Mouse (Mus musculus): Measurements from ENCODE around the gene Adh4. TPM values are rescaled to one million over a fixed set of nuclear protein-coding genes. Genes with fewer than 3 reads are reported as not detected.

Gene Adh4
- polyA plus RNA-seq, 1 experiment from 2014 or later = not detected

- no peak overlapping the region for H3K9ac ChIP-seq (ENCODE audit: low read depth, low read length)
- H3K27ac ChIP-seq (ENCODE audit: low read length) = no peak overlapping the region
- no peak overlapping the region for H3K4me3 ChIP-seq (ENCODE audit: low read depth, low read length)
- ATAC-seq = no peak
- no peaks in the 10 kb centered on the region for H3K27me3 ChIP-seq (ENCODE audit: control insufficient read depth, insufficient read depth, low read depth, low read length)
- no peaks in the 10 kb centered on the region for H3K4me1 ChIP-seq (ENCODE audit: control insufficient read depth, insufficient read depth, low read length)
- H3K4me2 ChIP-seq (ENCODE audit: low read length) = no peak overlapping the region
- no peaks in the 10 kb centered on the region for H3K36me3 ChIP-seq (ENCODE audit: control insufficient read depth, insufficient read depth, low read length)
- H3K9me3 ChIP-seq (replicated peaks; ENCODE audit: control insufficient read depth, low read length, poor library complexity, severe bottlenecking) = no peaks in the 10 kb centered on the region
- 88% methylated on average over 6 of the region's 6 CpGs for WGBS
These were observed 15.2 kb downstream of the Adh4 start for GRCm38 (mm10) chr3:138430360-138430976.

GRCm38 (mm10) chr3:138431835-138432234, 16.6 kb downstream of the Adh4 start:
- WGBS = 70% methylated on average over 2 of the region's 2 CpGs
- peak; percentile 58; the same call in 1 of the 2 replicates for ATAC-seq

GRCm38 (mm10) chr3:138438716-138439115, 23.4 kb downstream of the Adh4 start:
- H3K27me3 ChIP-seq (ENCODE audit: control insufficient read depth, insufficient read depth, low read depth, low read length) = no peaks in the 10 kb centered on the region
- no peak overlapping the region for H3K9ac ChIP-seq (ENCODE audit: low read depth, low read length)
- no peak overlapping the region for H3K27ac ChIP-seq (ENCODE audit: low read length)
- H3K4me3 ChIP-seq (ENCODE audit: low read depth, low read length) = no peak overlapping the region
- 92% methylated on average over 3 of the region's 3 CpGs for WGBS
- H3K4me1 ChIP-seq (ENCODE audit: control insufficient read depth, insufficient read depth, low read length) = peaks cover 4% of the 10 kb centered on the region
- no peaks in the 10 kb centered on the region for H3K9me3 ChIP-seq (replicated peaks; ENCODE audit: control insufficient read depth, low read length, poor library complexity, severe bottlenecking)
- H3K4me2 ChIP-seq (ENCODE audit: low read length) = no peak overlapping the region
- no peak for ATAC-seq
- no peaks in the 10 kb centered on the region for H3K36me3 ChIP-seq (ENCODE audit: control insufficient read depth, insufficient read depth, low read length)

More at GRCm38 (mm10) chr3:138431835-138432234, 16.6 kb downstream of the Adh4 start:
- Histone ChIP-seq H3K36me3 (ENCODE audit: control insufficient read depth, insufficient read depth, low read length) (no peaks in the 10 kb centered on the region), H3K4me2 (ENCODE audit: low read length) (no peak overlapping the region), H3K4me3 (ENCODE audit: low read depth, low read length) (no peak overlapping the region), H3K4me1 (ENCODE audit: control insufficient read depth, insufficient read depth, low read length) (no peaks in the 10 kb centered on the region), H3K27ac (ENCODE audit: low read length) (no peak overlapping the region), H3K27me3 (ENCODE audit: control insufficient read depth, insufficient read depth, low read depth, low read length) (no peaks in the 10 kb centered on the region), H3K9ac (ENCODE audit: low read depth, low read length) (no peak overlapping the region), H3K9me3 (replicated peaks; ENCODE audit: control insufficient read depth, low read length, poor library complexity, severe bottlenecking) (no peaks in the 10 kb centered on the region)

- Histone ChIP-seq H3K27me3 (ENCODE audit: control insufficient read depth, insufficient read depth, low read depth, low read length) (no peaks in the 10 kb centered on the region), H3K9ac (ENCODE audit: low read depth, low read length) (peak overlapping the region; percentile 67), H3K4me1 (ENCODE audit: control insufficient read depth, insufficient read depth, low read length) (peaks cover 13% of the 10 kb centered on the region), H3K27ac (ENCODE audit: low read length) (peak overlapping the region; percentile 41; the same call in 1 of the 2 replicates), H3K4me3 (ENCODE audit: low read depth, low read length) (peak overlapping the region; percentile 59), H3K4me2 (ENCODE audit: low read length) (peak overlapping the region; percentile 92), H3K9me3 (replicated peaks; ENCODE audit: control insufficient read depth, low read length, poor library complexity, severe bottlenecking) (no peaks in the 10 kb centered on the region), H3K36me3 (ENCODE audit: control insufficient read depth, insufficient read depth, low read length) (peaks cover 3% of the 10 kb centered on the region; the same call in 1 of the 2 replicates)
- 1% methylated on average over 9 of the region's 9 CpGs for WGBS
- peak; percentile 5; the same call in 1 of the 2 replicates for ATAC-seq
These were observed 26.9 kb downstream of the Adh4 start for GRCm38 (mm10) chr3:138442203-138442602.

GRCm38 (mm10) chr3:138442612-138443464, 27.6 kb downstream of the Adh4 start, which contains the start of gene Adh5:
TSS of gene Adh5 (plus strand) at chr3:138443093.
- Histone ChIP-seq H3K4me2 (ENCODE audit: low read length) (peak within 1 kb of the TSS; percentile 92), H3K4me3 (ENCODE audit: low read depth, low read length) (peak within 1 kb of the TSS; percentile 59), H3K27ac (ENCODE audit: low read length) (peak within 1 kb of the TSS; percentile 77), H3K27me3 (ENCODE audit: control insufficient read depth, insufficient read depth, low read depth, low read length) (no peaks in the 10 kb centered on the region), H3K9me3 (replicated peaks; ENCODE audit: control insufficient read depth, low read length, poor library complexity, severe bottlenecking) (no peaks in the 10 kb centered on the region), H3K36me3 (ENCODE audit: control insufficient read depth, insufficient read depth, low read length) (peaks cover 5% of the 10 kb centered on the region; the same call in 1 of the 2 replicates), H3K9ac (ENCODE audit: low read depth, low read length) (peak within 1 kb of the TSS; percentile 75), H3K4me1 (ENCODE audit: control insufficient read depth, insufficient read depth, low read length) (peaks cover 13% of the 10 kb centered on the region)
- peak; percentile 99 for ATAC-seq
- WGBS = under 1% methylated on average over 86 of the region's 86 CpGs

GRCm38 (mm10) chr3:138443465-138443771, 28.2 kb downstream of the Adh4 start:
- Histone ChIP-seq H3K4me1 (ENCODE audit: control insufficient read depth, insufficient read depth, low read length) (peaks cover 13% of the 10 kb centered on the region), H3K9ac (ENCODE audit: low read depth, low read length) (peak overlapping the region; percentile 75), H3K27ac (ENCODE audit: low read length) (peak overlapping the region; percentile 77), H3K36me3 (ENCODE audit: control insufficient read depth, insufficient read depth, low read length) (peaks cover 9% of the 10 kb centered on the region; the same call in 1 of the 2 replicates), H3K4me3 (ENCODE audit: low read depth, low read length) (peak overlapping the region; percentile 59), H3K9me3 (replicated peaks; ENCODE audit: control insufficient read depth, low read length, poor library complexity, severe bottlenecking) (no peaks in the 10 kb centered on the region), H3K4me2 (ENCODE audit: low read length) (peak overlapping the region; percentile 68), H3K27me3 (ENCODE audit: control insufficient read depth, insufficient read depth, low read depth, low read length) (no peaks in the 10 kb centered on the region)
- ATAC-seq = peak; percentile 2; the same call in 1 of the 2 replicates
- 3% methylated on average over 9 of the region's 9 CpGs for WGBS

- no peak overlapping the region for H3K9ac ChIP-seq (ENCODE audit: low read depth, low read length)
- no peaks in the 10 kb centered on the region for H3K27me3 ChIP-seq (ENCODE audit: control insufficient read depth, insufficient read depth, low read depth, low read length)
- no peak for ATAC-seq
- 82% methylated on average over 12 of the region's 12 CpGs for WGBS
- H3K9me3 ChIP-seq (replicated peaks; ENCODE audit: control insufficient read depth, low read length, poor library complexity, severe bottlenecking) = no peaks in the 10 kb centered on the region
- no peak overlapping the region for H3K4me2 ChIP-seq (ENCODE audit: low read length)
- no peak overlapping the region for H3K27ac ChIP-seq (ENCODE audit: low read length)
- peaks cover 9% of the 10 kb centered on the region for H3K4me1 ChIP-seq (ENCODE audit: control insufficient read depth, insufficient read depth, low read length)
- no peak overlapping the region for H3K4me3 ChIP-seq (ENCODE audit: low read depth, low read length)
- peaks cover 27% of the 10 kb centered on the region for H3K36me3 ChIP-seq (ENCODE audit: control insufficient read depth, insufficient read depth, low read length)
These were observed 33.0 kb downstream of the Adh4 start for GRCm38 (mm10) chr3:138448077-138448860.

GRCm38 (mm10) chr3:138452169-138452568, 36.9 kb downstream of the Adh4 start:
- H3K9me3 ChIP-seq (replicated peaks; ENCODE audit: control insufficient read depth, low read length, poor library complexity, severe bottlenecking) = no peaks in the 10 kb centered on the region
- peaks cover 40% of the 10 kb centered on the region for H3K36me3 ChIP-seq (ENCODE audit: control insufficient read depth, insufficient read depth, low read length)
- no peaks in the 10 kb centered on the region for H3K27me3 ChIP-seq (ENCODE audit: control insufficient read depth, insufficient read depth, low read depth, low read length)
- ATAC-seq = 0 out of 2 replicates have a peak, but pooled peaks have one; percentile 12
- H3K9ac ChIP-seq (ENCODE audit: low read depth, low read length) = no peak overlapping the region
- H3K4me1 ChIP-seq (ENCODE audit: control insufficient read depth, insufficient read depth, low read length) = no peaks in the 10 kb centered on the region
- no peak overlapping the region for H3K27ac ChIP-seq (ENCODE audit: low read length)
- WGBS = 88% methylated on average over 10 of the region's 10 CpGs
- no peak overlapping the region for H3K4me2 ChIP-seq (ENCODE audit: low read length)
- no peak overlapping the region for H3K4me3 ChIP-seq (ENCODE audit: low read depth, low read length)

All from midbrain, embryonic 16.5 days (tissue).